Mouse (Mus musculus): ENCODE results near the gene Mmel1. TPM values are rescaled to one million over a fixed set of nuclear protein-coding genes. Genes with fewer than 3 reads are reported as not detected.

Gene Mmel1
- total RNA-seq (2017) = not detected in 2 replicates

- ATAC-seq (replicated peaks; ENCODE audit: low read depth, poor library complexity, severe bottlenecking) = no peak
Measured at GRCm38 (mm10) chr4:154869440-154869839, at the start of gene Mmel1. TSS of gene Mmel1 (plus strand) at chr4:154869585.

- peak; percentile 90 for ATAC-seq (replicated peaks; ENCODE audit: low read depth, poor library complexity, severe bottlenecking)
Measured at GRCm38 (mm10) chr4:154825662-154826061, 43.7 kb upstream of the Mmel1 start.

GRCm38 (mm10) chr4:154826224-154826623 lies 43.2 kb upstream of the Mmel1 start:
- ATAC-seq (replicated peaks; ENCODE audit: low read depth, poor library complexity, severe bottlenecking) = no peak

GRCm38 (mm10) chr4:154827181-154827580 lies 42.2 kb upstream of the Mmel1 start:
- ATAC-seq (replicated peaks; ENCODE audit: low read depth, poor library complexity, severe bottlenecking) = no peak

- no peak for ATAC-seq (replicated peaks; ENCODE audit: low read depth, poor library complexity, severe bottlenecking)
Measured at GRCm38 (mm10) chr4:154827861-154828610, 41.3 kb upstream of the Mmel1 start.

- ATAC-seq (replicated peaks; ENCODE audit: low read depth, poor library complexity, severe bottlenecking) = no peak
Measured at GRCm38 (mm10) chr4:154831915-154832573, 37.3 kb upstream of the Mmel1 start.

- no peak for ATAC-seq (replicated peaks; ENCODE audit: low read depth, poor library complexity, severe bottlenecking)
Measured at GRCm38 (mm10) chr4:154836183-154836915, 33.0 kb upstream of the Mmel1 start.

GRCm38 (mm10) chr4:154837170-154837569 lies 32.2 kb upstream of the Mmel1 start, which contains the start of gene Ttc34:
TSS of gene Ttc34 (plus strand) at chr4:154837459.
- peak; percentile 90 for ATAC-seq (replicated peaks; ENCODE audit: low read depth, poor library complexity, severe bottlenecking)

GRCm38 (mm10) chr4:154838741-154839140 lies 30.6 kb upstream of the Mmel1 start:
- no peak for ATAC-seq (replicated peaks; ENCODE audit: low read depth, poor library complexity, severe bottlenecking)

GRCm38 (mm10) chr4:154839406-154839805 lies 30.0 kb upstream of the Mmel1 start:
- no peak for ATAC-seq (replicated peaks; ENCODE audit: low read depth, poor library complexity, severe bottlenecking)

- no peak for ATAC-seq (replicated peaks; ENCODE audit: low read depth, poor library complexity, severe bottlenecking)
Measured at GRCm38 (mm10) chr4:154852696-154853095, 16.7 kb upstream of the Mmel1 start.

GRCm38 (mm10) chr4:154853881-154854280 lies 15.5 kb upstream of the Mmel1 start:
- no peak for ATAC-seq (replicated peaks; ENCODE audit: low read depth, poor library complexity, severe bottlenecking)

GRCm38 (mm10) chr4:154854676-154855345 lies 14.6 kb upstream of the Mmel1 start:
- ATAC-seq (replicated peaks; ENCODE audit: low read depth, poor library complexity, severe bottlenecking) = peak; percentile 55

GRCm38 (mm10) chr4:154855721-154856479 lies 13.5 kb upstream of the Mmel1 start:
- peak; percentile 91 for ATAC-seq (replicated peaks; ENCODE audit: low read depth, poor library complexity, severe bottlenecking)

GRCm38 (mm10) chr4:154856480-154856837 lies 12.9 kb upstream of the Mmel1 start:
- no peak for ATAC-seq (replicated peaks; ENCODE audit: low read depth, poor library complexity, severe bottlenecking)

- no peak for ATAC-seq (replicated peaks; ENCODE audit: low read depth, poor library complexity, severe bottlenecking)
Measured at GRCm38 (mm10) chr4:154856882-154857281, 12.5 kb upstream of the Mmel1 start.

GRCm38 (mm10) chr4:154857366-154858240 lies 11.8 kb upstream of the Mmel1 start:
- ATAC-seq (replicated peaks; ENCODE audit: low read depth, poor library complexity, severe bottlenecking) = no peak

GRCm38 (mm10) chr4:154858601-154859000 lies 10.8 kb upstream of the Mmel1 start:
- no peak for ATAC-seq (replicated peaks; ENCODE audit: low read depth, poor library complexity, severe bottlenecking)

- no peak for ATAC-seq (replicated peaks; ENCODE audit: low read depth, poor library complexity, severe bottlenecking)
Measured at GRCm38 (mm10) chr4:154861967-154862366, 7.4 kb upstream of the Mmel1 start.
